Mouse (Mus musculus) megakaryocyte, embryonic 14.5 days (primary cell): ENCODE measurements around the gene Vma21-ps. TPM values are rescaled to one million over a fixed set of nuclear protein-coding genes. Genes with fewer than 3 reads are reported as not detected.
"Not testable (repeated sequence)": the region's sequence is repeated elsewhere in the genome, so short reads cannot be mapped to it uniquely, and the experiment has no call there.

ENCODE experiments used
- H3K27me3 ChIP-seq: replicated peaks from 2 replicates; pipeline ENCODE3; 2012; ENCODE audit warnings: inconsistent platforms
- H3K36me3 ChIP-seq: replicated peaks from 2 replicates; pipeline ENCODE3; 2012; ENCODE audit warnings: low read length, inconsistent platforms, mixed read lengths
- H3K4me1 ChIP-seq: 2 replicates; pipeline ENCODE4 v1.6.1; 2012; ENCODE audit warnings: inconsistent platforms
- H3K4me3 ChIP-seq: replicated peaks from 2 replicates; pipeline ENCODE3; 2012; ENCODE audit warnings: moderate library complexity, mild to moderate bottlenecking, inconsistent platforms
- H3K9me3 ChIP-seq: 2 replicates; pipeline ENCODE4 v1.6.1; 2012; ENCODE audit warnings: inconsistent platforms
- FLI1 ChIP-seq: IDR thresholded peaks from 2 replicates; pipeline ENCODE4 v1.6.1; 2012; ENCODE audit warnings: low read length, inconsistent platforms, mixed read lengths
- GATA1 ChIP-seq: IDR thresholded peaks from 3 replicates; pipeline ENCODE4 v1.6.1; 2012; ENCODE audit warnings: mixed read lengths, low read length, inconsistent platforms, borderline replicate concordance
- polyA plus RNA-seq: library from polyadenylated mRNA; stranded (reverse); fragments of >175 nt; gene quantifications from 2 replicates; pipeline ENCODE4 v1.2.3, GENCODE M21; 2012; ENCODE audit warnings: low replicate concordance; ENCODE audit not compliant: insufficient read depth

Gene Vma21-ps
- polyA plus RNA-seq, result not detected in 2 replicates

- H3K27me3 ChIP-seq, H3K36me3 ChIP-seq: not testable (repeated sequence)
Observed at GRCm38 (mm10) chr4:52497144-52497543, at the start of gene Vma21-ps. Gene Vma21-ps, minus strand, starts transcription at chr4:52497244.

GRCm38 (mm10) chr4:52543001-52543400, 46.0 kb upstream of the Vma21-ps start:
- Histone ChIP-seq H3K4me1 (no peaks in the 10 kb centered on the region), H3K27me3 (no peaks in the 10 kb centered on the region), H3K9me3 (peaks cover 9% of the 10 kb centered on the region; the same call in 1 of the 2 replicates), H3K36me3 (no peaks in the 10 kb centered on the region), H3K4me3 (no peak overlapping the region)
- no peak for TF ChIP-seq GATA1
- no peak for TF ChIP-seq FLI1

More at GRCm38 (mm10) chr4:52497144-52497543, at the start of gene Vma21-ps:
- H3K4me1 ChIP-seq, H3K4me3 ChIP-seq, H3K9me3 ChIP-seq: not testable (repeated sequence)

GRCm38 (mm10) chr4:52530636-52531035, 33.6 kb upstream of the Vma21-ps start:
- H3K4me1 ChIP-seq, result no peaks in the 10 kb centered on the region
- no peaks in the 10 kb centered on the region for H3K36me3 ChIP-seq
- H3K9me3 ChIP-seq, result peaks cover 13% of the 10 kb centered on the region
- TF ChIP-seq GATA1 (no peak), FLI1 (no peak)
- no peaks in the 10 kb centered on the region for H3K27me3 ChIP-seq
- H3K4me3 ChIP-seq, result no peak overlapping the region

GRCm38 (mm10) chr4:52526464-52526863, 29.4 kb upstream of the Vma21-ps start:
- Histone ChIP-seq H3K4me1 (no peaks in the 10 kb centered on the region), H3K36me3 (no peaks in the 10 kb centered on the region), H3K9me3 (peaks cover 12% of the 10 kb centered on the region), H3K4me3 (no peak overlapping the region), H3K27me3 (no peaks in the 10 kb centered on the region)
- TF ChIP-seq GATA1 (no peak), FLI1 (no peak)

GRCm38 (mm10) chr4:52519301-52519700, 22.3 kb upstream of the Vma21-ps start:
- Histone ChIP-seq H3K4me1 (no peaks in the 10 kb centered on the region), H3K9me3 (peaks cover 6% of the 10 kb centered on the region; the same call in 1 of the 2 replicates), H3K4me3 (no peak overlapping the region), H3K27me3 (no peaks in the 10 kb centered on the region), H3K36me3 (no peaks in the 10 kb centered on the region)
- no peak for TF ChIP-seq GATA1
- no peak for TF ChIP-seq FLI1

- Histone ChIP-seq H3K4me1 (no peaks in the 10 kb centered on the region), H3K27me3 (no peaks in the 10 kb centered on the region), H3K36me3 (no peaks in the 10 kb centered on the region), H3K4me3 (no peak overlapping the region), H3K9me3 (peaks cover 6% of the 10 kb centered on the region; the same call in 1 of the 2 replicates)
- TF ChIP-seq FLI1, result no peak
- TF ChIP-seq GATA1, result no peak
Observed at GRCm38 (mm10) chr4:52517580-52517979, 20.5 kb upstream of the Vma21-ps start.

- Histone ChIP-seq H3K27me3 (no peaks in the 10 kb centered on the region), H3K36me3 (peaks cover 51% of the 10 kb centered on the region), H3K9me3 (no peaks in the 10 kb centered on the region), H3K4me1 (no peaks in the 10 kb centered on the region), H3K4me3 (no peak overlapping the region)
- TF ChIP-seq GATA1 (no peak), FLI1 (no peak)
Observed at GRCm38 (mm10) chr4:52487486-52487885, 9.6 kb downstream of the Vma21-ps start.

GRCm38 (mm10) chr4:52473431-52473830, 23.6 kb downstream of the Vma21-ps start:
- peaks cover 89% of the 10 kb centered on the region for H3K36me3 ChIP-seq
- peaks cover 3% of the 10 kb centered on the region; the same call in 1 of the 2 replicates for H3K4me1 ChIP-seq
- no peak overlapping the region for H3K4me3 ChIP-seq
- H3K9me3 ChIP-seq, result no peaks in the 10 kb centered on the region
- no peak for TF ChIP-seq FLI1
- no peak for TF ChIP-seq GATA1
- no peaks in the 10 kb centered on the region for H3K27me3 ChIP-seq

GRCm38 (mm10) chr4:52461321-52461720, 35.7 kb downstream of the Vma21-ps start:
- Histone ChIP-seq H3K36me3 (peaks cover 84% of the 10 kb centered on the region), H3K27me3 (no peaks in the 10 kb centered on the region), H3K9me3 (no peaks in the 10 kb centered on the region), H3K4me3 (no peak overlapping the region), H3K4me1 (no peaks in the 10 kb centered on the region)
- TF ChIP-seq GATA1 (no peak), FLI1 (no peak)

GRCm38 (mm10) chr4:52459726-52460125, 37.3 kb downstream of the Vma21-ps start:
- peaks cover 84% of the 10 kb centered on the region for H3K36me3 ChIP-seq
- H3K9me3 ChIP-seq, result no peaks in the 10 kb centered on the region
- H3K27me3 ChIP-seq, result no peaks in the 10 kb centered on the region
- no peak overlapping the region for H3K4me3 ChIP-seq
- TF ChIP-seq GATA1, result no peak
- no peaks in the 10 kb centered on the region for H3K4me1 ChIP-seq

Other genes with a start within 250 kb of the Vma21-ps start
- gene Smc2, start 58.0 kb downstream of the Vma21-ps start, polyA plus RNA-seq, result 2.5 TPM in 1 of 2 replicates, not detected in the other
- not detected in 2 replicates for gene Toporsl, start 99.0 kb upstream of the Vma21-ps start, polyA plus RNA-seq